Mouse (Mus musculus): ENCODE measurements around the gene Col6a5.

- TF ChIP-seq CTCF (IDR thresholded peaks at IDR 0.05; ENCODE audit: borderline replicate concordance, insufficient read depth, low read length) (no peak), POLR2A (IDR thresholded peaks at IDR 0.05; ENCODE audit: low read depth, low read length) (no peak)
These were observed 29.0 kb upstream of the Col6a5 start for GRCm38 (mm10) chr9:105989468-105989867.
